ENCODE assay signal across 8 mouse cellular contexts in the genomic region with DNA sequence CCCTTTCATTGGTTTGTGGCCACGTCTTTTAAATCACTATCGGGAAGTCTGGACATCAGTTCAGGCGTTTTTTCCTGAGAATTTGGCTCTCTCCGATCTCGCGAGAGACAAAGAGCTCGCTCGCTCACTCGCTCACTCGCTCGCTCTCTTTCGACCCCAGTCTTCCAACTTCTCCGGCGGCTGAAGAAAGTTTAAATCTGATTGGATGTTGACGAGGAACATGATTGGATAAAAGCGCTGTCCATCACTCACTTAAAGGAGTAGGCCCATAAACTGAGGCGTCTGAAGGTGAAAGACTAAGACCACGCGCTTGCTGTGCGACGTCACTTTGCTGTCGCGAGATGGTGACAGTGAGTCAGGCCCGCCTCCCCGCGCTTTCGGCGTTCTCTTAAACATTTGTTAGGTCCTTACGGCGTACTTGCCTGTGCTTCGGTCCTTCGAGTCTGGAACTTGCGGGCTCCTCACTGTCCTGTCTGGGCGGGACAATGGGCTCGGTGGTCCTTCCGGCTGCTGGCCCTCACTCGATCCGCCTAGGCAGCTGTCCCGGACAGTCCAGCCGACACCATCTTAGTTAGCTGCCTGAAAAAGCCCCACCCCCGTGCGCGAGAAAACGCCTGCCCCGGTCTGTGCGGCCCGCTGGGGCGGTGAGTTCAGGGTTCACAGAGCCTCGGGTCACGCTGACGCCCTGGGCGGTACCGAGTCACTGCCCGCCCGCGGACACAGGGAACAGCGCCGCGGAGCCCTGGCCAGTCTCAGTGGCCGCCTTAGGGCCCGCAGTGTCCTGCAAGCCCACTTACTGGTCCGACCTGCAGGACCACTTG. TPM values are rescaled to one million over a fixed set of nuclear protein-coding genes. Genes with fewer than 3 reads are reported as not detected.
DNase-seq lines count a peak whose midpoint lies in the region; ATAC-seq lines count a peak whose summit lies in the region.

TSS of gene Rbm15 (minus strand) at position 293 of the 821 bp plus-strand sequence.

- H3K4me3 ChIP-seq in hindbrain, embryonic 16.5 days (ENCODE audit: low read length) = peak within 1 kb of the TSS; percentile 83
- H3K4me3 ChIP-seq in macrophage (ENCODE audit: inconsistent target) = peak within 1 kb of the TSS; percentile 50

- no peaks in the 10 kb centered on the region for H3K9me3 ChIP-seq in hindbrain, embryonic 16.5 days (ENCODE audit: control insufficient read depth, low read length)

- 0 out of 2 replicates have a peak, but pooled peaks cover 2% of the 10 kb centered on the region for H3K36me3 ChIP-seq in hindbrain, embryonic 16.5 days (ENCODE audit: control insufficient read depth, insufficient read depth, low read length)
- H3K36me3 ChIP-seq in macrophage (ENCODE audit: inconsistent target) = 0 out of 2 replicates have a peak, but pooled peaks cover 7% of the 10 kb centered on the region

- peaks cover 42% of the 10 kb centered on the region for H3K79me2 ChIP-seq in macrophage (ENCODE audit: inconsistent target)

- under 1% methylated on average over 62 of the region's 62 CpGs for WGBS in hindbrain, embryonic 16.5 days
- WGBS in macrophage (ENCODE audit: missing documents) = 0% methylated on average over 61 of the region's 62 CpGs

- peak within 1 kb of the TSS; percentile 94 for H3K27ac ChIP-seq in hindbrain, embryonic 16.5 days (ENCODE audit: low read depth, low read length)
- peak within 1 kb of the TSS; percentile 91 for H3K27ac ChIP-seq in macrophage

- peak; percentile 95 for ATAC-seq in hindbrain, embryonic 16.5 days

- H3K4me1 ChIP-seq in hindbrain, embryonic 16.5 days (ENCODE audit: control insufficient read depth, insufficient read depth, low read depth, low read length) = peaks cover 24% of the 10 kb centered on the region

- peak; percentile 95 for DNase-seq in WW6 (ENCODE audit: low read depth, low spot score)
- peak; percentile 76 to 92 for DNase-seq in cerebellum, postnatal 4 days (ENCODE audit: low spot score in 2 of 2)
- peak; percentile 99 for DNase-seq in gastrocnemius, adult 18-20 months (ENCODE audit: low spot score)
- peak; percentile 96 to 97 for DNase-seq in left cerebral cortex, adult 18-20 months (ENCODE audit: low spot score in 2 of 2)
- DNase-seq in right cerebral cortex, adult 18-20 months = peak; percentile 98
- DNase-seq in urinary bladder, postnatal 10 days (ENCODE audit: low spot score) = peak; percentile 83

- H3K9ac ChIP-seq in hindbrain, embryonic 16.5 days (ENCODE audit: low read depth, low read length) = peak within 1 kb of the TSS; percentile 86

- H3K4me2 ChIP-seq in hindbrain, embryonic 16.5 days (ENCODE audit: low read length) = peak within 1 kb of the TSS; percentile 84

- no peaks in the 10 kb centered on the region for H3K27me3 ChIP-seq in hindbrain, embryonic 16.5 days (replicated peaks; ENCODE audit: control insufficient read depth, insufficient read depth, low read length)

RNA-seq across cellular contexts. Expression of gene Rbm15, which starts in this region (rescaled TPM):
- total RNA-seq in gastrocnemius, adult 18-20 months (2021) = 10 to 100 TPM; 21.3 to 23.5 TPM
- polyA plus RNA-seq in hindbrain, embryonic 16.5 days (2015; fragmentation: Nextera tagmentation; extraction: Ambion mirVana) = 5.3 and 6.5 TPM in 2 replicates
- 10 to 100 TPM; 25.6 to 27.0 TPM for total RNA-seq in left cerebral cortex, adult 18-20 months (2021)
- 100 to 1,000 TPM in 1 of 26 experiments, 10 to 100 TPM in 25; 36.1 to 109 (median 57.6) TPM for total RNA-seq in macrophage (2018; cell fraction: chromatin; rRNA removed)
- 10 to 100 TPM; 25.0 to 38.5 (median 28.1) TPM for total RNA-seq in macrophage (2018; cell fraction: cytosol; rRNA removed)
- 10 to 100 TPM; 44.6 to 93.8 (median 65.2) TPM for total RNA-seq in macrophage (2018; cell fraction: nucleus; rRNA removed)
- polyA plus RNA-seq in macrophage (2018) = 5.4 to 9.7 TPM (median 8.7 TPM) in 3 replicates

Comparison
In these comparisons a context has a peak if more than half of its experiments do, and no peak if none do; other contexts are left out.
1. Peak in every context shown above with its lines: DNase-seq, ATAC-seq, H3K4me3 ChIP-seq and H3K27ac ChIP-seq.